In the genomic region with DNA sequence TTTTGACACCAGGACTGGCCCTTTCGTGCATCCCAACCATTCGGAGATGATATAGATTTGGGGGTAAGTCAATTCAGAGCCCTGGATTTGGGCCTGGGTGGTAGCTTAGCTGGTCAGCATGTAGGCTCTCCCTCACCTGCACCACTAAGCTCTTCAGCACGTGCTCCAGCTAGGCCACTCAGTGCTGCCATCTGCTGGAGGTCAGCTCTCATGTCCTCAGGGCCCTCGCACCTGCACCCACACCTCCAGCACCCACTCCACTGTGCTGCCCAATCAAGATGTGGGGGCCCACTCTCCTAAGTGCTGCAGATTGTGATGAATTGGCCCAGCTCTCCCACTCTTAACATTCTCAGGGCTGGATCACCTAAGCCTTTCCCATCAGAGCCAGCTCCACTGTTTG, we compare ENCODE assay signal across 9 mouse cellular contexts. TPM values are rescaled to one million over a fixed set of nuclear protein-coding genes. Genes with fewer than 3 reads are reported as not detected.
DNase-seq lines count a peak whose midpoint lies in the region; ATAC-seq and TF ChIP-seq lines count a peak whose summit lies in the region.
"Had no signal": no experiment of that assay in that cellular context is flagged by ENCODE, and none has a peak within 500 bp of the region (broad histone marks: within the 10 kb centered on the region; RNA-seq: fewer than 3 reads in every experiment).

No protein-coding gene starts in this region.

- no peak overlapping the region for H3K9ac ChIP-seq in midbrain, embryonic 15.5 days

- DNase-seq in layer of hippocampus, postnatal 10 days (ENCODE audit: low spot score in 2 of 2) = peak; percentile 19 to 47
- no peak for DNase-seq in layer of hippocampus, adult 9-10 months (ENCODE audit: low spot score)
- peak; percentile 51 to 63 for DNase-seq in adrenal gland, adult 18-20 months (ENCODE audit: low spot score in 2 of 2)
- DNase-seq in embryo, embryonic 11 days = peak; percentile 43
- DNase-seq in hindbrain, embryonic 10.5 days (ENCODE audit: low spot score) = peak; percentile 16
- peak; percentile 34 for DNase-seq in left cerebral cortex, postnatal 4 days

- no peak overlapping the region for H3K4me3 ChIP-seq in hindbrain, embryonic 10.5 days
- H3K4me3 ChIP-seq in midbrain, embryonic 15.5 days = no peak overlapping the region
- no peak overlapping the region for H3K4me3 ChIP-seq in testis, adult 2 months (ENCODE audit: control insufficient read depth, low read depth, low read length)

- TF ChIP-seq CTCF in testis, adult 2 months (IDR thresholded peaks at IDR 0.05; ENCODE audit: control insufficient read depth, insufficient read depth, insufficient replicate concordance, low read depth, low read length) = peak; percentile 93; the same call in 1 of the 2 replicates

- no peaks in the 10 kb centered on the region for H3K4me1 ChIP-seq in hindbrain, embryonic 10.5 days (replicated peaks)
- H3K4me1 ChIP-seq in midbrain, embryonic 15.5 days = no peaks in the 10 kb centered on the region
- H3K4me1 ChIP-seq in testis, adult 2 months (ENCODE audit: control insufficient read depth, insufficient read depth, low read length) = peaks cover 2% of the 10 kb centered on the region; the same call in 1 of the 2 replicates

- no peaks in the 10 kb centered on the region for H3K36me3 ChIP-seq in hindbrain, embryonic 10.5 days
- no peaks in the 10 kb centered on the region for H3K36me3 ChIP-seq in midbrain, embryonic 15.5 days (replicated peaks)
- no peaks in the 10 kb centered on the region for H3K36me3 ChIP-seq in testis, adult 2 months (ENCODE audit: control insufficient read depth, insufficient read depth, low read length)

- H3K4me2 ChIP-seq in midbrain, embryonic 15.5 days = no peak overlapping the region

- 63% methylated on average over 4 of the region's 4 CpGs for WGBS in hindbrain, embryonic 10.5 days
- 67% methylated on average over 4 of the region's 4 CpGs for WGBS in midbrain, embryonic 15.5 days

- H3K27ac ChIP-seq in hindbrain, embryonic 10.5 days = no peak overlapping the region
- no peak overlapping the region for H3K27ac ChIP-seq in midbrain, embryonic 15.5 days
- no peak overlapping the region for H3K27ac ChIP-seq in testis, adult 2 months (ENCODE audit: control insufficient read depth, insufficient read depth, low read depth, low read length)
- H3K27ac ChIP-seq: macrophage had no signal

- no peaks in the 10 kb centered on the region for H3K27me3 ChIP-seq in hindbrain, embryonic 10.5 days (ENCODE audit: insufficient read depth, poor library complexity, severe bottlenecking)
- H3K27me3 ChIP-seq in midbrain, embryonic 15.5 days (replicated peaks) = no peaks in the 10 kb centered on the region
- H3K27me3 ChIP-seq in testis, adult 2 months (ENCODE audit: control insufficient read depth, insufficient read depth, low read length) = no peaks in the 10 kb centered on the region

- H3K9me3 ChIP-seq in hindbrain, embryonic 10.5 days = no peaks in the 10 kb centered on the region
- no peaks in the 10 kb centered on the region for H3K9me3 ChIP-seq in midbrain, embryonic 15.5 days

- intact Hi-C loops in left cerebral cortex, postnatal 4 days (cut with DNase I) = no loop called here

- TF ChIP-seq POLR2A in testis, adult 2 months (IDR thresholded peaks at IDR 0.05; ENCODE audit: control insufficient read depth, low read depth, low read length) = no peak

- ATAC-seq in midbrain, embryonic 15.5 days (replicated peaks) = 0 out of 2 replicates have a peak, but pooled peaks have one; percentile 30

RNA-seq across cellular contexts. Expression of a gene that starts 41.4 kb away (rescaled TPM):
- total RNA-seq in layer of hippocampus, postnatal 10 days (2021) = 100 to 1,000 TPM; 323 to 335 TPM
- total RNA-seq in adrenal gland, adult 18-20 months (2021) = 100 to 1,000 TPM in 1 of 2 experiments, 10 to 100 TPM in 1; 96.3 to 122 TPM
- 19.0 and 32.8 TPM in 2 replicates for polyA plus RNA-seq in hindbrain, embryonic 10.5 days (2016; fragmentation: Nextera tagmentation; extraction: Ambion mirVana)
- 100 to 1,000 TPM; 566 to 591 TPM for total RNA-seq in left cerebral cortex, postnatal 4 days (2021)
- 374 and 418 TPM in 2 replicates for polyA plus RNA-seq in midbrain, embryonic 15.5 days (2015; fragmentation: Nextera tagmentation; extraction: Ambion mirVana)
- polyA plus RNA-seq in testis, adult 2 months (2012; rRNA removed) = 133 and 158 TPM in 2 replicates
